Mouse (Mus musculus): Measurements from ENCODE around the gene Sdhb. TPM values are rescaled to one million over a fixed set of nuclear protein-coding genes. Genes with fewer than 3 reads are reported as not detected.

The Sdhb gene
- total RNA-seq, 2 experiments from 2014 or later = 613 to 621 TPM

GRCm38 (mm10) chr4:140975356-140975755, 14.4 kb downstream of the Sdhb start:
- DNase-seq = no peak

GRCm38 (mm10) chr4:140977278-140977677, 16.3 kb downstream of the Sdhb start:
- no peak for DNase-seq

GRCm38 (mm10) chr4:140977886-140978692, 17.1 kb downstream of the Sdhb start:
- no peak for DNase-seq

- DNase-seq = no peak
Observed at GRCm38 (mm10) chr4:140981605-140982004, 20.6 kb downstream of the Sdhb start.

- DNase-seq = no peak
Observed at GRCm38 (mm10) chr4:140982808-140983207, 21.8 kb downstream of the Sdhb start.

GRCm38 (mm10) chr4:140983442-140983841, 22.4 kb downstream of the Sdhb start:
- DNase-seq = peak; percentile 60

- DNase-seq = no peak
Observed at GRCm38 (mm10) chr4:140984544-140984943, 23.5 kb downstream of the Sdhb start.

- no peak for DNase-seq
Observed at GRCm38 (mm10) chr4:140986024-140986710, 25.2 kb downstream of the Sdhb start.

- peak; percentile 86 for DNase-seq
Observed at GRCm38 (mm10) chr4:140986711-140987395, 25.9 kb downstream of the Sdhb start, which contains the start of gene Atp13a2. TSS of gene Atp13a2 (plus strand) at chr4:140986873.

GRCm38 (mm10) chr4:140987476-140987875, 26.5 kb downstream of the Sdhb start:
- DNase-seq = no peak

- no peak for DNase-seq
Observed at GRCm38 (mm10) chr4:140988706-140989290, 27.8 kb downstream of the Sdhb start.

- DNase-seq = no peak
Observed at GRCm38 (mm10) chr4:140989447-140989846, 28.4 kb downstream of the Sdhb start.

- no peak for DNase-seq
Observed at GRCm38 (mm10) chr4:140992215-140992614, 31.2 kb downstream of the Sdhb start.

GRCm38 (mm10) chr4:140993846-140994245, 32.8 kb downstream of the Sdhb start:
- DNase-seq = no peak

GRCm38 (mm10) chr4:140995811-140996210, 34.8 kb downstream of the Sdhb start:
- DNase-seq = no peak

- no peak for DNase-seq
Observed at GRCm38 (mm10) chr4:140996812-140997211, 35.8 kb downstream of the Sdhb start.

- DNase-seq = no peak
Observed at GRCm38 (mm10) chr4:141005983-141006382, 45.0 kb downstream of the Sdhb start.

GRCm38 (mm10) chr4:141008028-141008427, 47.0 kb downstream of the Sdhb start:
- DNase-seq = peak; percentile 71

- DNase-seq = no peak
Observed at GRCm38 (mm10) chr4:141010118-141010517, 49.1 kb downstream of the Sdhb start, which contains the start of gene Mfap2. TSS of gene Mfap2 (plus strand) at chr4:141010418.

- DNase-seq = no peak
Observed at GRCm38 (mm10) chr4:141010526-141010925, 49.5 kb downstream of the Sdhb start.

GRCm38 (mm10) chr4:141010941-141011429, 50.0 kb downstream of the Sdhb start:
- peak; percentile 38 for DNase-seq
